Mouse (Mus musculus) liver, embryonic 13.5 days (tissue): ENCODE measurements around the gene Kcnj8. TPM values are rescaled to one million over a fixed set of nuclear protein-coding genes. Genes with fewer than 3 reads are reported as not detected.
"Not testable (repeated sequence)": the region's sequence is repeated elsewhere in the genome, so short reads cannot be mapped to it uniquely, and the experiment has no call there.

Experiments used
- ATAC-seq: fragments of 200-750 bp; cut with Nextera tagmentation; 2 replicates; pipeline ENCODE4 v1.8.0; 2017; ENCODE audit warnings: low read depth, mild to moderate bottlenecking, moderate number of reproducible peaks, moderate library complexity
- DNase-seq: peaks from one replicate; pipeline ENCODE4 v3.0.0; 2022
- H3K27ac ChIP-seq: fragments of 300-500 bp; sonication (generic); 2 replicates; pipeline ENCODE4 v1.5.1; 2015; ENCODE audit warnings: moderate library complexity, mild to moderate bottlenecking, inconsistent platforms
- H3K27me3 ChIP-seq: fragments of 300-500 bp; sonication (generic); 2 replicates; pipeline ENCODE4 v1.6.1; 2015; ENCODE audit warnings: mild to moderate bottlenecking, inconsistent platforms
- H3K36me3 ChIP-seq: fragments of 300-500 bp; sonication (generic); 2 replicates; pipeline ENCODE4 v1.6.1; 2015; ENCODE audit warnings: mild to moderate bottlenecking, inconsistent platforms
- H3K4me1 ChIP-seq: fragments of 300-500 bp; sonication (generic); replicated peaks from 2 replicates; pipeline ENCODE4 v1.6.1; 2015; ENCODE audit warnings: inconsistent platforms
- H3K4me2 ChIP-seq: fragments of 300-500 bp; sonication (generic); 2 replicates; pipeline ENCODE4 v1.6.1; 2015; ENCODE audit warnings: inconsistent platforms, mild to moderate bottlenecking, moderate library complexity
- H3K4me3 ChIP-seq: fragments of 300-500 bp; sonication (generic); replicated peaks from 2 replicates; pipeline ENCODE4 v1.5.1; 2015; ENCODE audit warnings: mild to moderate bottlenecking, inconsistent platforms
- H3K9ac ChIP-seq: fragments of 300-500 bp; sonication (generic); 2 replicates; pipeline ENCODE4 v1.6.1; 2015; ENCODE audit warnings: mild to moderate bottlenecking, inconsistent platforms
- H3K9me3 ChIP-seq: fragments of 300-500 bp; sonication (generic); replicated peaks from 2 replicates; pipeline ENCODE4 v1.6.1; 2016; ENCODE audit warnings: inconsistent platforms
- WGBS: fragments of 180-500 bp; shearing (Covaris S2); methylation state at CpG from one replicate; pipeline ENCODE4 v1.1.7; 2015; ENCODE audit not compliant: insufficient replicate concordance; 5-methylcytosine and 5-hydroxymethylcytosine counted together
- polyA plus RNA-seq: library from polyadenylated mRNA; unstranded; fragments of >200 nt; fragmentation: Nextera tagmentation; extraction: Ambion mirVana; gene quantifications from 2 replicates; pipeline ENCODE4 v1.2.1, GENCODE M21; 2015

Gene Kcnj8
- polyA plus RNA-seq, 1 experiment from 2014 or later: 1.5 TPM

DNA sequence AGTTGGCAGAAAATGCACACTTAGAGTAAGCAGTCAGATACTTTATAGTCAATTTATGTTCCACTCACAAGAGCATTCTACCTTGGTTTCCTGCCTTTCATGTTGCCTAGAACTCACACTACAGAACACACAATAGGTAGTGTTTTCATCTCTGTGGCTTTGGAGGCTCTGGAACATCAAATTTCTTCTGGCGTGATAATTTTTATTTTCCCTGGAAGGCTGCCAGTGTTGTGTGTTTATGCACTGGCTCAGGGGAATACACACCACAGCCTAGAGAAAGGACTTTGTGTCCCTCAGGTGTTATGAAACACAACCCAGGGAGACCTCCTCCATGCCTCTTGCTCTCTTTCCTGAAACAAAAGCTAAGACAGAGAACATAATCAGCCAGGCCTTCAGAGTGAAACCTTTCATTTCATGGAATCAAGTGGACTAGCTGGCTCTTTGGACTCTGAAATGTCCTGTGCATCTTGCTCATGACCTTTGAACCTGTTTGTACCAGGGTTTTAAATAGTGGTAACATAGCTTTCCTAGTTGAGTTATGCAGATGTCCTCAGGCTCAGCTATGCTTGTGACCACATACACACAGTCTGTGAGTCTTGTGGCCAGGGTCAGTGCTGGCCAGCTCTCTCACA is 43.4 kb downstream of the Kcnj8 start:
- Histone ChIP-seq H3K27ac (no peak overlapping the region; the same call in 1 of the 2 replicates), H3K36me3 (no peaks in the 10 kb centered on the region), H3K27me3 (no peaks in the 10 kb centered on the region), H3K4me1 (peaks cover 24% of the 10 kb centered on the region), H3K4me2 (no peak overlapping the region), H3K9ac (no peak overlapping the region), H3K9me3 (no peaks in the 10 kb centered on the region), H3K4me3 (no peak overlapping the region)
- no peak for ATAC-seq
- WGBS: 49% methylated on average over 1 of the region's 1 CpGs
- DNase-seq: no peak

DNA sequence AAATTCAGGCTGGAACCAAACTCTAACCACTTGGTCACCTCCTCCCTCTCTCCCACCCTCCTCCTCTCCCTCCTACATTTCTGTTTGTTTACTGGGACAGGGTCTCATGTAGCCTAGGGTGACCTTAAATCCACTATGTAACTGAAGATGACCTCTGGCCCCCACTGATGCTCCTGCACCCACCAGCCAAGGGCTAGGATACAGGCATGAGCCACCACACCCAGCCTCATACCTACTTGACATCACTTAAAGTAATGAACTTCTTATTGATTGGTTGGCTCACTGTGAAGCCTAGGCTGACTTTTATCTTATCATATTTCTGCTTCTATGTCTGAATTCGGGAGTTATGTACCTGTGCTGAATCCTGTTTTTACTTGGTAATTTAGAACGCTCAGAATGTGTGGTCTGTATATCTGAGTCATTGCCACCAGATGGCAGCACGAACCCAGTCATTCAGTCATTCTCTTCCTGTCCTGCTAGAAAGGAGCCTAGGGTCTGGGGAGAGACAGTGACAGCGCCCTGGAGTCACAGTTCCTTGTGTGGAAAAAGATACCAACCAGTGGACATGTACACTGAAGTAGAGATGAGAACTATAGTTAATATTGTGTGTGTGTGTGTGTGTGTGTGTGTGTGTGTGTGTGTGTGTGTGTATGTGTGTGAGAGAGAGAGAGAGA is 46.6 kb downstream of the Kcnj8 start:
- 8% methylated on average over 4 of the region's 4 CpGs for WGBS
- H3K4me1 ChIP-seq: peaks cover 8% of the 10 kb centered on the region
- H3K9ac ChIP-seq: no peak overlapping the region
- no peak overlapping the region for H3K4me2 ChIP-seq
- DNase-seq (peak; percentile 22), ATAC-seq (0 out of 2 replicates have a peak, but pooled peaks have one; percentile 39)
- H3K27me3 ChIP-seq: no peaks in the 10 kb centered on the region
- no peaks in the 10 kb centered on the region for H3K9me3 ChIP-seq
- H3K4me3 ChIP-seq: no peak overlapping the region
- H3K36me3 ChIP-seq: no peaks in the 10 kb centered on the region
- no peak overlapping the region for H3K27ac ChIP-seq

- no peaks in the 10 kb centered on the region for H3K27me3 ChIP-seq
- ATAC-seq (no peak), DNase-seq (no peak)
- no peak overlapping the region for H3K4me3 ChIP-seq
- no peak overlapping the region for H3K9ac ChIP-seq
- H3K36me3 ChIP-seq: no peaks in the 10 kb centered on the region
- no peak overlapping the region for H3K4me2 ChIP-seq
- no peak overlapping the region for H3K27ac ChIP-seq
- H3K4me1 ChIP-seq: no peaks in the 10 kb centered on the region
- WGBS: 65% methylated on average over 12 of the region's 12 CpGs
- H3K9me3 ChIP-seq: no peaks in the 10 kb centered on the region
Observed at GRCm38 (mm10) chr6:142521591-142522110, 49.8 kb downstream of the Kcnj8 start.

- no peak overlapping the region for H3K4me3 ChIP-seq
- no peaks in the 10 kb centered on the region for H3K4me1 ChIP-seq
- no peak overlapping the region for H3K27ac ChIP-seq
- DNase-seq (no peak), ATAC-seq (no peak)
- H3K4me2 ChIP-seq: no peak overlapping the region
- no peaks in the 10 kb centered on the region for H3K9me3 ChIP-seq
- H3K27me3 ChIP-seq: no peaks in the 10 kb centered on the region
- H3K36me3 ChIP-seq: no peaks in the 10 kb centered on the region
- no peak overlapping the region for H3K9ac ChIP-seq
- 12% methylated on average over 6 of the region's 6 CpGs for WGBS
Observed at GRCm38 (mm10) chr6:142519110-142519509, 52.3 kb downstream of the Kcnj8 start.

- WGBS: 56% methylated on average over 9 of the region's 9 CpGs
Observed at GRCm38 (mm10) chr6:142515379-142515778, 56.0 kb downstream of the Kcnj8 start.

GRCm38 (mm10) chr6:142514912-142515311 is 56.5 kb downstream of the Kcnj8 start:
- H3K4me2 ChIP-seq: no peak overlapping the region
- no peak overlapping the region for H3K9ac ChIP-seq
- ATAC-seq: no peak
- H3K36me3 ChIP-seq: no peaks in the 10 kb centered on the region
- H3K4me3 ChIP-seq: no peak overlapping the region
- WGBS: 4% methylated on average over 10 of the region's 10 CpGs
- DNase-seq: no peak
- H3K27me3 ChIP-seq: peaks cover 13% of the 10 kb centered on the region
- no peaks in the 10 kb centered on the region for H3K9me3 ChIP-seq
- no peaks in the 10 kb centered on the region for H3K4me1 ChIP-seq
- no peak overlapping the region for H3K27ac ChIP-seq

More at GRCm38 (mm10) chr6:142515379-142515778, 56.0 kb downstream of the Kcnj8 start:
- H3K4me1 ChIP-seq, H3K27ac ChIP-seq, H3K4me3 ChIP-seq, H3K4me2 ChIP-seq, H3K9ac ChIP-seq, H3K9me3 ChIP-seq, H3K36me3 ChIP-seq, DNase-seq, ATAC-seq: not testable (repeated sequence)
- H3K27me3 ChIP-seq: peaks cover 13% of the 10 kb centered on the region

Other genes starting within 250 kb of the Kcnj8 start
- not detected in 2 replicates for gene Slco1a5, start 248.6 kb downstream of the Kcnj8 start, polyA plus RNA-seq
- gene Pyroxd1, start 226.0 kb downstream of the Kcnj8 start, polyA plus RNA-seq: 5.6 and 7.7 TPM in 2 replicates
- 18.8 and 22.1 TPM in 2 replicates for gene Recql, start 184.5 kb downstream of the Kcnj8 start, polyA plus RNA-seq
- 47.3 and 53.5 TPM in 2 replicates for gene Golt1b, start 184.4 kb downstream of the Kcnj8 start, polyA plus RNA-seq
- 0.17 and 0.29 TPM in 2 replicates for gene Spx, start 158.2 kb downstream of the Kcnj8 start, polyA plus RNA-seq
- 37.9 and 53.3 TPM in 2 replicates for gene Gys2, start 98.5 kb downstream of the Kcnj8 start, polyA plus RNA-seq
- 41.0 and 43.0 TPM in 2 replicates for gene Ldhb, start 63.7 kb downstream of the Kcnj8 start, polyA plus RNA-seq
- gene Abcc9, start 130.7 kb upstream of the Kcnj8 start, polyA plus RNA-seq: 1.1 and 1.9 TPM in 2 replicates
- gene Cmas, start 185.1 kb upstream of the Kcnj8 start, polyA plus RNA-seq: 154 and 158 TPM in 2 replicates
- not detected in 2 replicates for gene Sult6b2, start 232.9 kb upstream of the Kcnj8 start, polyA plus RNA-seq